Mouse (Mus musculus) embryonic facial prominence, embryonic 15.5 days (tissue): Measurements from ENCODE around the gene Gm49450. TPM values are rescaled to one million over a fixed set of nuclear protein-coding genes. Genes with fewer than 3 reads are reported as not detected.
A peak's percentile ranks its signal among the peaks of the same experiment; 100 is the strongest.
"Not testable (repeated sequence)": the region's sequence is repeated elsewhere in the genome, so short reads cannot be mapped to it uniquely, and the experiment has no call there.

Experiments
- ATAC-seq: fragments of 200-750 bp; cut with Nextera tagmentation; 2 replicates; pipeline ENCODE4 v1.8.0; 2017; ENCODE audit warnings: low read depth, moderate TSS enrichment; ENCODE audit not compliant: insufficient number of reproducible peaks, low FRiP score, low TSS enrichment
- H3K27ac ChIP-seq: fragments of 300-500 bp; sonication (generic); replicated peaks from 2 replicates; pipeline ENCODE4 v1.5.1; 2015; ENCODE audit warnings: mild to moderate bottlenecking, inconsistent platforms
- H3K27me3 ChIP-seq: fragments of 300-500 bp; sonication (generic); 2 replicates; pipeline ENCODE4 v1.6.1; 2015; ENCODE audit warnings: inconsistent platforms
- H3K36me3 ChIP-seq: fragments of 300-500 bp; sonication (generic); 2 replicates; pipeline ENCODE4 v1.6.1; 2015; ENCODE audit warnings: mild to moderate bottlenecking, inconsistent platforms
- H3K4me1 ChIP-seq: fragments of 300-500 bp; sonication (generic); 2 replicates; pipeline ENCODE4 v1.6.1; 2015; ENCODE audit warnings: inconsistent platforms
- H3K4me2 ChIP-seq: fragments of 300-500 bp; sonication (generic); replicated peaks from 2 replicates; pipeline ENCODE4 v1.6.1; 2015; ENCODE audit warnings: mild to moderate bottlenecking, inconsistent platforms
- H3K4me3 ChIP-seq: fragments of 300-500 bp; sonication (generic); replicated peaks from 2 replicates; pipeline ENCODE4 v1.5.1; 2015; ENCODE audit warnings: mild to moderate bottlenecking, inconsistent platforms
- H3K9ac ChIP-seq: fragments of 300-500 bp; sonication (generic); 2 replicates; pipeline ENCODE4 v1.6.1; 2015; ENCODE audit warnings: inconsistent platforms
- H3K9me3 ChIP-seq: fragments of 300-500 bp; sonication (generic); replicated peaks from 2 replicates; pipeline ENCODE4 v1.6.1; 2016; ENCODE audit warnings: inconsistent platforms
- WGBS: fragments of 180-500 bp; shearing (Covaris S2); methylation state at CpG from one replicate; pipeline ENCODE4 v1.1.7; 2015; 5-methylcytosine and 5-hydroxymethylcytosine counted together
- polyA plus RNA-seq: library from polyadenylated mRNA; unstranded; fragments of >200 nt; fragmentation: Nextera tagmentation; extraction: Ambion mirVana; gene quantifications from 2 replicates; pipeline ENCODE4 v1.2.1, GENCODE M21; 2015

Gene Gm49450
- polyA plus RNA-seq, 1 experiment from 2014 or later = not detected

DNA sequence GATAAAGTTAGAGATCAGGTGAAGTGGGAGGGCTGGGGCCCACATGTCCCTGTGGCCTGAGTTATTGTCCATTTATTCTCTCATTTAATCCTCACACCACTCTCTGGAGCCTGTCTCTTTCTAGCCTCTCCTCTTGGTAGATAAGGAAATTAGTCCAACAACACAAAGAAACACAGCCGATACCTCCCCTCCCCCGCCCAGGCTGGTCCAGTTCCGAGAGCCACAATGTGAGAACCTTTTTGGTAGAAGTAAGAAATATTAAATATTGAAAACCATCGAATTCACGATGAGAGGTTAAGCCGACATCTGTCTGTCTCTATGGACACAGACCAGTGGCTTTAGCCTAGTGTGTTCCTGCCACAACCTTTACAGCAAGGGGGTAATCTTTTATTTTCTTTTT, 31.3 kb upstream of the Gm49450 start:
- no peak for ATAC-seq
- Histone ChIP-seq H3K4me1 (peaks cover 42% of the 10 kb centered on the region), H3K9ac (no peak overlapping the region), H3K4me3 (peak overlapping the region; percentile 44; the same call in 1 of the 2 replicates), H3K27me3 (no peaks in the 10 kb centered on the region), H3K9me3 (no peaks in the 10 kb centered on the region), H3K27ac (peak overlapping the region; percentile 95), H3K4me2 (peak overlapping the region; percentile 52; the same call in 1 of the 2 replicates), H3K36me3 (no peaks in the 10 kb centered on the region)
- 58% methylated on average over 6 of the region's 6 CpGs for WGBS

DNA sequence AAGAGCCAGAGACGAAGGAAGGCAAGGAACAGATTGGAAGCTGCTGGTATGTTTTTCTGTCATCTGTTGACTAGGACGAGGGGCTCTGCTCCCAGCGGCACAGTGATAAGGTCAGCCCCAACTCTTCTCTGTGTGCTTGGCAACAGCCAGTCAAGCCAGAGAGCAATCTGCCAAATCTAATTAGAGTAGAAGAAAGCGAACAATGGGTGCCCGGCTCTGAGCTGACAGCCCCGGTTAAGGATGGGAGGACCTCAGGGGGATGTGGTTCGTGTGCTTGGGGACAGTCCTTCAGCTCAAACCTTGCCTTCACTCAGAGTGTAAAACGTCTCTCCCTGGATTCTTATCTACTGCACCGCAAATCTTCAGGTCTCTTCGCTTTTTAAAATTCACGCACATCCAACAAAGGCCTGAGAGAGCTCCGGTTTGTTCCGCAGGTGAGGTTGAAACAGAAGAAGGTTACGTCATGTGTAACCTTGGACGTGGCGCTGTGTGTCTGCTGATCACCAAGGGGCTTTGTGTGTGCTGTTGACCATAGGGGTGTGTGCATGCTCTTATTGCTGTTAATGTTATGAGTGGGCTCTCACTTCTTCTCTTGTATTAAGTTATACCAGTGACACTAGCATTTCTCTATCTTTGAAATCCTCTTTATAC, 30.2 kb upstream of the Gm49450 start:
- Histone ChIP-seq H3K36me3 (no peaks in the 10 kb centered on the region), H3K4me3 (no peak overlapping the region), H3K27me3 (no peaks in the 10 kb centered on the region), H3K9ac (no peak overlapping the region), H3K27ac (0 out of 2 replicates have a peak overlapping the region, but pooled peaks have one; percentile 23), H3K4me2 (no peak overlapping the region), H3K4me1 (peaks cover 42% of the 10 kb centered on the region), H3K9me3 (no peaks in the 10 kb centered on the region)
- 44% methylated on average over 16 of the region's 16 CpGs for WGBS
- no peak for ATAC-seq

GRCm38 (mm10) chr15:98982100-98982499, 28.7 kb upstream of the Gm49450 start:
- Histone ChIP-seq H3K27me3 (no peaks in the 10 kb centered on the region), H3K4me2 (no peak overlapping the region), H3K27ac (no peak overlapping the region), H3K36me3 (no peaks in the 10 kb centered on the region), H3K4me3 (no peak overlapping the region), H3K9ac (no peak overlapping the region), H3K4me1 (peaks cover 42% of the 10 kb centered on the region), H3K9me3 (no peaks in the 10 kb centered on the region)
- WGBS = 75% methylated on average over 6 of the region's 6 CpGs
- ATAC-seq = no peak

DNA sequence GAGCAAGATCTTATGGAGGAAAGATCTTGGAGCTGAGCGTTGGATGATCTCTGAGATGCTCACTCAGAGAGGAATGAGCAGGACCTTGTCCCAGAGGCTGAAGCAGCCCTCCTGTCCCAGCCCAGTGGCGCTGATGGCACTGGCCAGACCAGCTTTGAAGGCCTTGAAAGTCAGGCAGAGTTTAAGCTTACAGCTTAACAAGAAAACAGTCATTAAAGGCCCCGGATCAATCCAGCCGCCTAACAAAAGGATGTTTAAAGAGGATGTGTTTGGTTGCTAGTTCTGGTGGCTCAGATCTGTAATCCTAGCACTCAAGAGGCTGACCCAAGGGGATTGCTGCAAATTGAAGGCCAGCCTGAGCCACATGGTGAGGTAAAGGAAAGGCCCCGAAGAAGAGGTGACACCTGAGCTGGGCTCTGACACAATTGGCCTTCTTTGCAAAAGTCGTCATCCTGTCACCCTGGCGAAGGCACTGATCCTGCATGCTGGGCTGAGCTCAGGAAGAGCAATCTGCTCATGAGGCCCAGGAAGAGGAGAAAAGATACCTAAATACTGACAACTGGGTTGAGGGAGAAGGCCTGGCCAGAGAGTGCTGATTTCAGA, 26.8 kb upstream of the Gm49450 start:
- WGBS = 41% methylated on average over 7 of the region's 7 CpGs
- H3K4me1 ChIP-seq = peaks cover 28% of the 10 kb centered on the region
- H3K4me2 ChIP-seq = no peak overlapping the region
- no peak overlapping the region for H3K4me3 ChIP-seq
- no peaks in the 10 kb centered on the region for H3K27me3 ChIP-seq
- H3K36me3 ChIP-seq = no peaks in the 10 kb centered on the region
- 0 out of 2 replicates have a peak overlapping the region, but pooled peaks have one; percentile 39 for H3K27ac ChIP-seq
- no peaks in the 10 kb centered on the region for H3K9me3 ChIP-seq
- H3K9ac ChIP-seq = no peak overlapping the region
- ATAC-seq = no peak

- Histone ChIP-seq H3K4me3 (no peak overlapping the region), H3K4me1 (peaks cover 21% of the 10 kb centered on the region), H3K36me3 (no peaks in the 10 kb centered on the region), H3K27me3 (no peaks in the 10 kb centered on the region), H3K27ac (peak overlapping the region; percentile 79; the same call in 1 of the 2 replicates), H3K9ac (no peak overlapping the region), H3K4me2 (no peak overlapping the region), H3K9me3 (no peaks in the 10 kb centered on the region)
- no peak for ATAC-seq
- WGBS = 47% methylated on average over 20 of the region's 20 CpGs
Observed at GRCm38 (mm10) chr15:98978409-98979172, 25.2 kb upstream of the Gm49450 start.

DNA sequence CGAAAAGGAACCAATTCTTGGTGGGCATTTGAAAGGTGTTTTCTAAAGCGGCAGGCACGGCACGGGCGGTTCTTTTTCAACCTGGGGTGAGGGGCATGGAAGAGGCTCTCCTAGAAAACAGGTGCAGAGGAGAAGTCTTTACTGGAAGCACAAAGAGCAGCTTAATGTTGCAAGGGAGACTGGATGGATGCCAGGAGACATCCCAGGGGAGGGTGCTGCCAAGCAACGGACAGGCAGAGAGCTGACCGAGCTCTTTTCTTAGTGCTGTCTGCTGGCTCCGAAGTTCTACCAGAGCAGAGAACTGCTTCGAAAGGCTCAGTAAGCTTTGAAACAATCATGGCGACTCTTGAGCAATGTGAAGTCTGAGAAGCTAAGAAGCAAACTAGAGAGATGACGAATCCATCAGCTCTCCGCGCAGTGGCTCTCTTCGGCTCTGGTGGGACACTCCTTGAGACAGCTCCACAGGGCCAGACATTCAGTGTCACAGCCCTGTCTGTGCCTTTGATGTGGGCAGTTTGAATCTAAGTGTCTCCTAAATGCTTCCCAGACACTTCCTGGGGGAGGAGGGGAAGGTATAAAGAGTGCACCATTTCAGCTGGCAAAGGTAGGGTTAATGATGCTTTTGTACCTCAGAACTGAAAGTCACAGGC, 24.5 kb upstream of the Gm49450 start:
- Histone ChIP-seq H3K36me3 (no peaks in the 10 kb centered on the region), H3K9ac (no peak overlapping the region), H3K4me3 (peak overlapping the region; percentile 10; the same call in 1 of the 2 replicates), H3K27me3 (no peaks in the 10 kb centered on the region), H3K4me1 (peaks cover 26% of the 10 kb centered on the region), H3K27ac (peak overlapping the region; percentile 79), H3K9me3 (no peaks in the 10 kb centered on the region), H3K4me2 (peak overlapping the region; percentile 19; the same call in 1 of the 2 replicates)
- 47% methylated on average over 14 of the region's 14 CpGs for WGBS
- peak; percentile 29; the same call in 1 of the 2 replicates for ATAC-seq

DNA sequence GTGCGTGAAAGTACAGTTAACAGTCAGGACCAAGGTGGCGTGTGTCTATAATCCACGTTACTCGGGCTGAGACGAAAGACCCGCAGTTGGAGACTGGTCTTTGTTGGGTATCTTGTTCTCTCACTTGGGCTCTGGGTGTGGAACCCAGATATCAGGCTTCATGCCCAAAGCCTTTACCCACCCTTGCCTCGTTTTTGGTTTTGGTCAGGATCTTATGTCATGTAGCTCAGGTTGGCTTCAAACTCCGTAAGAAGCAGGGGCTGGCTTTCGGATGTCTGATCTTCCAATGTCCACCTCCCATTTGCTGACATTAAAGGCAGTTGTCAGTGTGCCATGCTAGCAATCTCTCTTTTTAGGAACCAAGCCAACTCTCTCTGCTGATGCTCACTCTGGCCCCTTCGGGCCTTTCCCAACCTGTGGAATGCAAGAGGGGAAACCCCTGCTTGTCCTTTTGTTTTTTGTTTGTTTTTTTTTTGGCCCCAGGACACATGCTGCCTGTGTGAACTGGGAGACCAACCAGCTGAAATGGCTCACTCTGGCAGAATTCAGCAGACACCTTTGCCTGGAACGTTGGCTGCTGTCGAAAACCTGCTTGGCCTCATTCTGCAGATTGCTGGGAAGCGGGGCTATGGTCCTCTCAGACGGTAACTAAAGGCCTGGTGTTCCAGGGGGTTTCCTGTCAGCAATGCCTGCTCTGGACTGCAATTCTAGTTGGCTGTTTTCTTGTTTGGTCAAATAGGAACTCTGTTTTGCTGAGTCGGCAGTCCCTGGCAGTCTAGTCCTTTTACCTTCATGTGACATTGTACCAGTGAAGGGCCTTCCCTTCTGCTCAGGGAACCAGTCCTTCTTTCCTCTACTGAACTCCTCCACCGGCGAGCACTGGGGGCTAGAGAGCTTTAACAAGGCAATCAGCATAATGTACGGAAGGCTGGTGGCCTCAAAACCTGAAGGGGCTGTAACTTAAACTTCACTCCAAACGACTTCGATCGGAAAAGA, 23.7 kb upstream of the Gm49450 start:
- Histone ChIP-seq H3K4me3 (no peak overlapping the region), H3K36me3 (no peaks in the 10 kb centered on the region), H3K9ac (no peak overlapping the region), H3K27ac (peak overlapping the region; percentile 79), H3K4me2 (peak overlapping the region; percentile 19; the same call in 1 of the 2 replicates), H3K9me3 (no peaks in the 10 kb centered on the region), H3K4me1 (peaks cover 26% of the 10 kb centered on the region), H3K27me3 (no peaks in the 10 kb centered on the region)
- WGBS = 60% methylated on average over 21 of the region's 21 CpGs
- ATAC-seq = no peak

DNA sequence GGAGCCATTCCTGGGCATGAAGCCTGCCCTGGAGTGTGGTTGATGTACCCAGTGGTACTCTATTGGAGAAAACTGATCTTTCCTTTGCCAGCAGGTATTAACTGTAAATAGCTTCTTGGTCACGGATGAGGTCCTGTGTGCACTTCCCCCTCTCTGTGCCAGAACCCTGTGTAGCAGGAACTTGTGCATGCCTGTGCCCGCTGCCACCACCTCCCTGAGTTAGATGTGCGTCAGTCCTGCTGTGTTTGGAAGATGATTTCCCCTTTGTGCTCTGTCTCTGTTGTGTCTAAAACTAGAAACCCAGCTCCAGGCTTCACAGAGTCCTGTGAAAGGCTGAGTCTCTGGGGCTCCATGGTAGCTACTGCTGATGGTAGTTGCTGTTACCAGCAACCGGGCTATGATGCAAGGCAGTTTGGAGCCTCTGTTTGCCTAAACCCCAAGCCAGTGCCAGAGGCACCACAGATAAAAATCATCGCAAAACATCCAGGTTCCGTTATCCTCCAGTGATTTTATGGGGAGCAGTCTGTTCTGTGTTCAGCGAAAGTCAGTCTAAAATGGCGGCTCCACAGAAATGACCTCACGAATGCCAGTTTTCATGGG, 19.8 kb upstream of the Gm49450 start:
- Histone ChIP-seq H3K4me1 (peaks cover 46% of the 10 kb centered on the region), H3K9ac (no peak overlapping the region), H3K9me3 (no peaks in the 10 kb centered on the region), H3K4me2 (no peak overlapping the region), H3K27ac (0 out of 2 replicates have a peak overlapping the region, but pooled peaks have one; percentile 34), H3K4me3 (no peak overlapping the region), H3K27me3 (no peaks in the 10 kb centered on the region), H3K36me3 (no peaks in the 10 kb centered on the region)
- no peak for ATAC-seq
- WGBS = 71% methylated on average over 9 of the region's 9 CpGs

- not testable (repeated sequence) for H3K36me3 ChIP-seq, H3K9me3 ChIP-seq, H3K27me3 ChIP-seq, H3K9ac ChIP-seq, H3K4me3 ChIP-seq, H3K27ac ChIP-seq, H3K4me2 ChIP-seq, ATAC-seq
- H3K4me1 ChIP-seq = peaks cover 33% of the 10 kb centered on the region
- WGBS = 61% methylated on average over 15 of the region's 15 CpGs
Observed at GRCm38 (mm10) chr15:98971576-98972320, 18.4 kb upstream of the Gm49450 start.
